Mouse (Mus musculus): ENCODE results near the gene Vps13d.

Vps13d gene

GRCm38 (mm10) chr4:145037006-145037405, 157.8 kb downstream of the Vps13d start:
- DNase-seq (ENCODE audit: low spot score in 2 of 2) = no peak

GRCm38 (mm10) chr4:145035450-145035849, 159.4 kb downstream of the Vps13d start:
- DNase-seq (ENCODE audit: low spot score in 2 of 2) = no peak

GRCm38 (mm10) chr4:145034506-145035243, 160.1 kb downstream of the Vps13d start:
- no peak for DNase-seq (ENCODE audit: low spot score in 2 of 2)

- DNase-seq (ENCODE audit: low spot score in 2 of 2) = no peak
These were observed 161.4 kb downstream of the Vps13d start for GRCm38 (mm10) chr4:145033392-145033791.

GRCm38 (mm10) chr4:145032637-145033036, 162.2 kb downstream of the Vps13d start:
- DNase-seq (ENCODE audit: low spot score in 2 of 2) = no peak

- no peak for DNase-seq (ENCODE audit: low spot score in 2 of 2)
These were observed 163.3 kb downstream of the Vps13d start for GRCm38 (mm10) chr4:145031510-145031909.

GRCm38 (mm10) chr4:145026449-145026851, 168.4 kb downstream of the Vps13d start:
- DNase-seq (ENCODE audit: low spot score in 2 of 2) = no peak

GRCm38 (mm10) chr4:145025409-145025762, 169.4 kb downstream of the Vps13d start:
- peak in 1 of 2 experiments; percentile 40 for DNase-seq (ENCODE audit: low spot score in 2 of 2)

- DNase-seq (ENCODE audit: low spot score in 2 of 2) = no peak
These were observed 170.0 kb downstream of the Vps13d start for GRCm38 (mm10) chr4:145024694-145025408.

GRCm38 (mm10) chr4:145023911-145024310, 170.9 kb downstream of the Vps13d start:
- DNase-seq (ENCODE audit: low spot score in 2 of 2) = no peak

GRCm38 (mm10) chr4:145022815-145023214, 172.0 kb downstream of the Vps13d start:
- no peak for DNase-seq (ENCODE audit: low spot score in 2 of 2)

GRCm38 (mm10) chr4:145022211-145022610, 172.6 kb downstream of the Vps13d start:
- no peak for DNase-seq (ENCODE audit: low spot score in 2 of 2)

GRCm38 (mm10) chr4:145020383-145020782, 174.4 kb downstream of the Vps13d start:
- DNase-seq (ENCODE audit: low spot score in 2 of 2) = no peak

- DNase-seq (ENCODE audit: low spot score in 2 of 2) = no peak
These were observed 175.6 kb downstream of the Vps13d start for GRCm38 (mm10) chr4:145019121-145019714.

GRCm38 (mm10) chr4:145017745-145018144, 177.1 kb downstream of the Vps13d start:
- peak in 1 of 2 experiments; percentile 22 for DNase-seq (ENCODE audit: low spot score in 2 of 2)

GRCm38 (mm10) chr4:145016669-145017068, 178.1 kb downstream of the Vps13d start:
- no peak for DNase-seq (ENCODE audit: low spot score in 2 of 2)

- no peak for DNase-seq (ENCODE audit: low spot score in 2 of 2)
These were observed 180.2 kb downstream of the Vps13d start for GRCm38 (mm10) chr4:145014632-145014960.

GRCm38 (mm10) chr4:145013760-145014631, 180.8 kb downstream of the Vps13d start:
- DNase-seq (ENCODE audit: low spot score in 2 of 2) = no peak

- DNase-seq (ENCODE audit: low spot score in 2 of 2) = no peak
These were observed 181.6 kb downstream of the Vps13d start for GRCm38 (mm10) chr4:145013187-145013586.

GRCm38 (mm10) chr4:145011156-145011555, 183.6 kb downstream of the Vps13d start:
- no peak for DNase-seq (ENCODE audit: low spot score in 2 of 2)

- no peak for DNase-seq (ENCODE audit: low spot score in 2 of 2)
These were observed 184.9 kb downstream of the Vps13d start for GRCm38 (mm10) chr4:145009934-145010333.

GRCm38 (mm10) chr4:145009437-145009836, 185.4 kb downstream of the Vps13d start:
- DNase-seq (ENCODE audit: low spot score in 2 of 2) = no peak
